Mouse (Mus musculus) common myeloid progenitor, adult 5-6 weeks (primary cell): ENCODE measurements around the gene Calhm5. TPM values are rescaled to one million over a fixed set of nuclear protein-coding genes. Genes with fewer than 3 reads are reported as not detected.

Experiments used
- ATAC-seq: replicated peaks from 2 replicates; pipeline ENCODE4 v1.8.0; 2016; ENCODE audit warnings: low read depth, mild to moderate bottlenecking, moderate TSS enrichment, inconsistent platforms; ENCODE audit not compliant: poor library complexity, severe bottlenecking
- total RNA-seq: library from RNA; stranded (forward); fragments of 200-1000, 187-1606 nt; gene quantifications from 2 replicates; pipeline ENCODE4 v1.2.3, GENCODE M21; 2017

Gene Calhm5
- total RNA-seq = not detected in 2 replicates

- ATAC-seq = peak; percentile 88
These were observed at the start of gene Calhm5 for GRCm38 (mm10) chr10:34096418-34096883. Gene Calhm5, minus strand, starts transcription at chr10:34096519.

- no peak for ATAC-seq
These were observed 45.4 kb upstream of the Calhm5 start for GRCm38 (mm10) chr10:34141693-34142092.

DNA sequence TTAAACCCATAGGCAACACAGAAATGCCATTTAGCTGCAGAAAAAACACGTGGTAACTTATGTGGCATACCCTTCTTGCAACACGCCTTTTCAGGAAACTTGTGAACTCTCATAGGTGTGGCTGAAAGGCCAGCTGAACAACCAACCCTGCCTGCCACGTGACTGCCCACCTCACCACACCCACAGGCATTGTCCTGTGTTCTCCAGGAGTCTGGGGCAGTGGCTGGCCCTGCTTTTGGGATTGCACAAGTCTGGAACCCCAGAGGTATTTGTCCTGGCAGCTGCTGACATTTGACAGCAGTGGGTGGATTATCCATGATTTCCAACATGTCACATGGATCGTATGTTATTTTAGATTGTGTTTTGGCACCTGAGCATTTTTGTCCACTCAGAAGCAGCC lies 43.4 kb upstream of the Calhm5 start:
- ATAC-seq = no peak

GRCm38 (mm10) chr10:34138027-34138426 lies 41.7 kb upstream of the Calhm5 start:
- ATAC-seq = no peak

- no peak for ATAC-seq
These were observed 40.1 kb upstream of the Calhm5 start for GRCm38 (mm10) chr10:34136432-34136831.

- peak; percentile 79 for ATAC-seq
These were observed 35.0 kb upstream of the Calhm5 start for GRCm38 (mm10) chr10:34131356-34131755.

- no peak for ATAC-seq
These were observed 32.1 kb upstream of the Calhm5 start for GRCm38 (mm10) chr10:34128391-34128790.

GRCm38 (mm10) chr10:34127392-34128378 lies 31.4 kb upstream of the Calhm5 start, which contains the start of gene Calhm6:
Gene Calhm6, minus strand, starts transcription at chr10:34127984.
- peak; percentile 37 for ATAC-seq

GRCm38 (mm10) chr10:34118421-34118820 lies 22.1 kb upstream of the Calhm5 start:
- ATAC-seq = peak; percentile 45; the same call in 1 of the 2 replicates

GRCm38 (mm10) chr10:34117770-34118169 lies 21.5 kb upstream of the Calhm5 start:
- ATAC-seq = 0 out of 2 replicates have a peak, but pooled peaks have one; percentile 22

- ATAC-seq = no peak
These were observed 20.8 kb upstream of the Calhm5 start for GRCm38 (mm10) chr10:34117131-34117530.

GRCm38 (mm10) chr10:34111964-34112738 lies 15.8 kb upstream of the Calhm5 start:
- ATAC-seq = no peak

- ATAC-seq = no peak
These were observed 14.6 kb upstream of the Calhm5 start for GRCm38 (mm10) chr10:34110863-34111465.

DNA sequence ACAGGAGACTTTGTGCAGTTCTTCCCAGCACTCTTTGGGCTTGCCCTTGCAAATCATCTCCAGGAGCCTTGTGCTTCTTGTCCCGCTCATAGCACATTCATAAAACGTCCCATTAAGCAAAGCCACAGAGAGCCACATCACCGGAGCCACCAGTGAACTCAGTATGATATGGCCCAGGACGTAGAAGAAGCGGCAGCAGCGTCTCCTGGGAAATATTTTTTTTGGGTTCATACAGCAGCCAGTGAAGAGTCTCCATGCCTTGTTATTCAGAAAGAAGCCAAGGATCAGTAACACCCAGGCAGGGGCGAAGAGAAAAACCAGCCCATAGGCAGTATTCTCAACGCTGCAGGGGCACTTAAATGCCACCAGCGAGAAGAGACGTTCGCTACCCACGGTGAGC lies 355 bp downstream of the Calhm5 start:
- no peak for ATAC-seq

- no peak for ATAC-seq
These were observed 1.2 kb downstream of the Calhm5 start for GRCm38 (mm10) chr10:34095147-34095546.

DNA sequence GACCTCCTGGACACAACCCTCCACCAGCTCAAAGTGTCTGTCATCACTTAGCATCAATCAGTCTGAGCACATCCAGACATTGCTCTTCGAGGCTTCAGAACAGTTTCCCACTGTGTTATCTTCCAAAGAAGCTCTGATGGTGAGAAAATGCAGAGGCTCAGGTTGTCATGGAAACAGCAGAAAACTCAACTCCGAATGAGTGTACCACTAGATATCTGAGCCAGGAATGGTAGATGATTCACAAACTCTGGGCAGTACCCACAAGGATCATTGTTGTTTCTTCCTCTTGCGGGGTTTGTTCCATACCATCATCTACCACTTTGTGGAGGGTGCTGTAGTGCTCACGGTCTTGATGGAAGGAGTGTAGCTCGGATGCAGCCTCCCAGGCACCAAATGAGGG lies 4.4 kb downstream of the Calhm5 start:
- ATAC-seq = no peak

DNA sequence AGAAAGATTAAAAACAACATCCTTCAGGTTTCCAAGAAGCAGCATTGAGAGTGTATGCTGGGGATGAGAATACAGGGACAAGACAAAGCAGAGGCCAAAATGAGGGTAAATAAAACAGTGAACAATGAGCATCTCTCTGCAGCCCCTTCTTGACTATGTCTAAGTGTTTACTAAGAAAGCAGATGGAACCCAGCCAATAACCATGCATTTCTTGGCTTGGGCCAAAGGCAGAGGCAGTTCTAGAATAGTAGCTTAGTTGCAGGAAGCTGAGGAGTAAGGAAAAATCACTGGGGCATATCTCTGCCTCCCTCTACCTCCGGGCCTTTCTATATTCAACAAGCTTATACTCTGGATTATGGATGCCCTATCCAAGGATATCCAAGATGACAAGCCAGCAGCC lies 5.8 kb downstream of the Calhm5 start:
- no peak for ATAC-seq

DNA sequence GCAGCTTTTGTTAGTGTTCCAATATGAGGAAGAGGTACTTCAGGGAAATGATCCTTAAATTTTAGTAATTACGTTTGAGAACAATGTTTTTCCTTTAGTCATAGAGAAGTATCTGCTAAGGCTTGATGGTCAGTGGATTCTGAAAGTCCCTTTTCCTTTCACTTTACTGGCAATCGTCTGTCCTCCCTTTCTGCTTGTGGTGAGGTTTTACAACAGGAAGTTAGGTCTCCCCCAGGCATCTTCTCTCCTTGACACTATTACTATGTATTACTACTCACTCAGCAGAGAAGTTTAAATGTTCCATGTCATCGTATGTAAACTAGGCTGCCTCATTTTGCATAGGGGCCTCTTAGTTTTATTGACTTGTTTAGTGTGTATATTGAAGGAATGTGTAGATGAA lies 6.8 kb downstream of the Calhm5 start:
- peak; percentile 66 for ATAC-seq

GRCm38 (mm10) chr10:34088515-34088914 lies 7.8 kb downstream of the Calhm5 start:
- no peak for ATAC-seq

GRCm38 (mm10) chr10:34086514-34086913 lies 9.8 kb downstream of the Calhm5 start:
- ATAC-seq = no peak
